Mouse (Mus musculus): ENCODE results near the gene Gng10.

Gng10 gene

GRCm38 (mm10) chr4:59034918-59035785 is at the start of gene Gng10:
Gng10 (plus strand) TSS chr4:59035088.
- CTCF ChIA-PET = interaction anchor here (0.7 to 1.2 kb wide), 2 partner anchors 32 to 41 kb away, joined by 4 to 6 read pairs; partner anchors contain the start of gene Gm20503

DNA sequence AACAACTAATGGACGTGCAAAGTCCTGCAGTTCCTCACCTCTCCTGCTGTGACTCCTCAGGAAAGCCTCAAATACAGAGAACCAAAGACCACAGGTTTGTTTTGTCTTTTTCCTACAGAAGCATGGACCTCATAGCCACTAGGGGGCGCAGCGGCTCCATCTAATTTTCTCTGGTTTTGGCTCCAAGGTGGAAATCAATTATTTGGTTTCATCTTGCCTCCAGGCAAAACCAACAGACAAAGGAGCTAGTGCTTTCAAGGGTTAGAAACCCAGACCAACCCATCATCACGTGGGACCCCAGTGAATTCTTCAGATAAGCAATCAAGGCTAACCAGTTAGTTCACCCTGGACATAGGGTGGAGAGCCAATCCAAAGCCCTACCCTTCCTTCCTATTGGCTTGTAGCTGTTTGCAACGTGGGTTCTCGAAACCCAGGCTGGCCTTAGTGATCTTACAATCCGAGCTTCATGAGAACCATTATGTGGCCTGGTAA is 49.7 kb upstream of the Gng10 start:
- CTCF ChIA-PET = interaction anchor here (1.0 kb wide), 2 partner anchors 15 to 41 kb away, joined by 4 read pairs; partner anchors contain the start of gene Zkscan16

DNA sequence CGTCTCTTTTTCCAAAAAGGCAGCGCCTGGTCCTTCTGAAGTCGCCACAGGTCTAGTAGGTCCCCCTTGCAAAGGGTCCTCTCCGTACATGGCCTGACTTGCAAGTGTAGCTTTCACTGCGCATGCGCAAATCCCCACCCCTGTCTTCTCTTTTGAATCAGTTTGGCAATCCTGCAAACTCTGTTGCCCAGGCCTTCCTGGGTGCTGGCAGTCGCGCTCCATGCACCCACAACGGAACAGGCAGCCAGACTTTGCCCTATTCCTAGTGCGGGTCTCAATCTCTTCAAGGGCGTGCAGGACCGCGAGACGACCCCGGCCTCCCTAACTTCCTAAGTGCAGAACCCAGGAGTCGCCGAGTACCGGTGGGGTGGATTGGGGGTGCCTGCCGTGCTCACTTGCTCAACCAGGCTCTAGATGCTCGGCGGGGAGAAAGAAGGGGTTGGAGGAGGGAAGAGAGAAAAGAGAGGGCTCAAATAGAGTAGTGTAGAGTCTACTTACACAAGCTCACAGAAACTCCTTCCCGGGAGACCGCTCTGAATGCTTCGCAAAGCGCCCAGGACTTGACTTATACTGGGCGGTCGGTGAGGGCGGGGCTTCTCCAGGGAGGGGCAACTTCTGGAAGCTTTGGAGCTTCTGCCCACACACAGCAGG is 48.2 kb upstream of the Gng10 start, which contains the start of gene Ptgr1:
Ptgr1 (minus strand) TSS at position 580 of the 651 bp plus-strand sequence.
- CTCF ChIA-PET = interaction anchor here (0.6 to 0.7 kb wide), 2 partner anchors 10 to 334 kb away, joined by 3 to 4 read pairs; no protein-coding TSS in a partner anchor

DNA sequence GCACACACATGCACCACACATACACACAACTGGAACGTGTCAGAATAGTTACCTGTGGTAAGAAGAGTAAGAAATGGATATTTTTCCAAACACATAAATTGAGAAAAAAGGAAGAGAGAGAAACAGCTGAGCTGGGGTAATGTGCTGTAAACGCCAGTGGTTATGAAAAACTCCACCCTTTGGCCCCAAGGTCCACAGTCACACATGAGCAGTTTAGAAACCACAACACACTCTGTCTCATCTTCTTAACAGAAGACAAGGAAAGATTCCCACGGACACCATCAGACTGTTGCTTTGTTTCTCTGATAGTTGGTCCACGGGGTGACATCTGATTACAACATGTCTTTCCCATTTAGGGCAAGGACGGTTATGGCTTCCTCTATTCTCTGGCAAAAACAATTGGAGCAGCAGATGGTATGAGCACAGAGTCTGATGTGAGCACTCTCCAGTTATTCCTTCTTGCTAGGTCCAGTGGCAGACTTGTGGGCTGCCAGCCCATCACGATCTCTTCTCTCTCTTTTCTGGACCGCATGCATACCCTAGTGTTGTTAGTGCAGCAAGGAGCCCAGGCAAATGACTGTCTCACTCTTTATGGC is 45.5 kb upstream of the Gng10 start:
- CTCF ChIA-PET = no interaction called here

DNA sequence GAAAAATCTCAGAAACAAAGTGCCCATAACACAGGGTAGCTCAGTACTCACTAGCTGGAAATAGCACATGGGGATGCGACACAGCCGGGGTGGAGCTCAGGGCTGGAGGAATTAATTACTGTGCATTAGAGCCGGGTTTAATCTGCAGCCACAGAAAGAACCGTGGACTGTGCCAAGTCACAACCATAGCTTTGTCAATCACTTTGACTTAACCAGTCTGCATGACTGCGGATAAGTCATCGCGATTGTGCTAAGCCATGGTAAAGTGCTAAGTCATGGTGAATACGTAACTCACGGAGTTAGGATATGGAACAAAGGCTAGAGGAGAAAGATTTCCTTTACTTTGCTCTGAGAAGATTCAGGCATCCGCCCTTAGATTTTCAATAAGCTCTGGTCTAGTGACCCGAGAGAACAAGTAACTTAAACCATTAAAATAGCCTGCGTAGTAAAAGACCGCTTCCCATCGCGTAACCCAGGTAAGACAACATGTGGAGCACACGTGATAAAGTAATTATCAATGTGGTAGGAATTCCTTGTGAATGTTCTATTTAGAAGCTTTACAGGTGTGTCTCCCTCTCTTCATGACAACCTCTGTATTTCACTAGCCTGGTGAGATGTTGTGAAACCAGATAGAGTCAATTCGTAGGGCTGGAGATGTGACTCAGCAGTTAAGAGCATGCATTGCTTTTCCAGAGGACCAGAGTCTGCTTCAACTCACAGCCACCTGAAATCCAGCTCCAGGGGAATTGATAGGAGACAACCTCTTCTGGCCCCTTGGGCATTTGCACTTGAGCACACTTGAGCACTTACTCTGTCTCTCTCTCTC is 44.1 kb upstream of the Gng10 start:
- CTCF ChIA-PET = no interaction called here

DNA sequence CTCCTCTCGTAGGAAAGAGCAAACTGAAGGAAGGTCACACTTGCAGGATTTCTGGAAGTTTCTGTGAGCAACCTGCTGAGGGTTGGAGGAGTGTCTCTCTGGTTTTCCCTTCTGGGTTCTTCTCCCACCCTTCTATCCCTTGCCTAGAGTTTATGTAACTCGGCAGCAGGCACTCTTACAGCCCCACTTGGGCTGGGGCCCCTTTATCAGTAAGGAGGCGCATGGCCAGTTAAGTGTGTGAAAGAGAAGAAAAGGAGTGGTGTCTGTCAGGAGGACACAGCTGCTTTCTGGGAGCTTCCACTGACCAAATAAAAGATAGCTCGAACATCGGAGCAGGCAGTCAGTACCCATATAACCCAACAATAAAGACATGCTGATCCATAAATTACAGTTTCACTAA is 42.7 kb upstream of the Gng10 start:
- CTCF ChIA-PET = no interaction called here

DNA sequence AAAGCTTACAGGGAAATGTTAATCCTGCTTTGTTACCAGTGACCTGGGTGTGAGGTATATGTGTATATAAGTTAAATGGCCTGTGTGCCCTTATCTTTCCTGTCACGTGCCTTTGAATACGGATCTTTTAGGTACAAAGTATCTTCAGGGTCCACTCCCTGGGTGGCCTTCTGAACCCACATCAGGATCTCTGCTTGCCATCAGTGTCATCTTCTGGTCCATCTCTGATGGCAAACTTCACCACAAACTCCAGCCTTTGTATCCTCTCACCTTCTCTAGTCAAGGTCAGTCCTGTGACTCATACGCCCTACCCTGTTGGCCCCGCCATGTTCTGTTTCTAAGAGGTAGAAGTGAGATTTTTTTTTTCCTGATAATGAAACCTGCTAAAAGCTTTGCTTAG is 40.1 kb upstream of the Gng10 start, which contains the start of gene Dnajc25:
Dnajc25 (plus strand) TSS at position 301 of the 400 bp plus-strand sequence.
- CTCF ChIA-PET = no interaction called here

GRCm38 (mm10) chr4:58995251-58995693 is 39.6 kb upstream of the Gng10 start:
- CTCF ChIA-PET = no interaction called here

GRCm38 (mm10) chr4:58997081-58997480 is 37.8 kb upstream of the Gng10 start:
- CTCF ChIA-PET = interaction anchor here (0.6 kb wide), 1 partner anchor 10 kb away, joined by 4 read pairs; the partner anchor contains the start of gene Ptgr1

GRCm38 (mm10) chr4:58998688-58999087 is 36.2 kb upstream of the Gng10 start:
- CTCF ChIA-PET = interaction anchor here (0.7 to 0.9 kb wide), 2 partner anchors 22 to 501 kb away, joined by 3 read pairs; no protein-coding TSS in a partner anchor

- CTCF ChIA-PET = interaction anchor here (0.6 to 1.5 kb wide), 3 partner anchors 14 to 46 kb away, joined by 3 to 4 read pairs (median 4); no protein-coding TSS in a partner anchor
Observed at GRCm38 (mm10) chr4:58999686-59000085, 35.2 kb upstream of the Gng10 start.

DNA sequence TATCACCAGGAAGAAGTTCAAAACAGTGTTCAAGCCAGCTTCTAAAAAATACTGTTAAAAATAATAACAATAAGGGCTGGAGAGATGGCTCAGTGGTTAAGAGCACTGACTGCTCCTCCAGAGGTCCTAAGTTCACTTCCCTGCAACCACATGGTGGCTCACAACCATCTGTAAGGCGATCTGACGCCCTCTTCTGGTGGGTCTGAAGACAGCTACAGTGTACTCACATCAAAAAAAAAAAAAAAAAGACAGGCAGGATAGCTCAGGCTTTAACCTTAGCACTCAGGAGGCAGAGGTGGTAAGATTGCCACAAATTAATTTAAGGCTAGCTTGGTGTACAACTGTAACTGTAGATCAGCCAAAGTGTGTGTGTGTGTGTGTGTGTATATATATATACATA is 34.3 kb upstream of the Gng10 start:
- CTCF ChIA-PET = interaction anchor here (0.5 to 1.5 kb wide), 3 partner anchors 15 to 168 kb away, joined by 3 to 16 read pairs (median 4); no protein-coding TSS in a partner anchor

- CTCF ChIA-PET = interaction anchor here (1.4 kb wide), 1 partner anchor 32 kb away, joined by 4 read pairs; the partner anchor contains the start of gene Gng10
Observed at GRCm38 (mm10) chr4:59002948-59003805, 31.7 kb upstream of the Gng10 start, which contains the start of gene Gm20503. Gm20503 (plus strand) TSS chr4:59003210.

- CTCF ChIA-PET = interaction anchor here (1.4 kb wide), 1 partner anchor 31 kb away, joined by 4 read pairs; the partner anchor contains the start of gene Gng10
Observed at GRCm38 (mm10) chr4:59003806-59004200, 31.1 kb upstream of the Gng10 start.

- CTCF ChIA-PET = no interaction called here
Observed at GRCm38 (mm10) chr4:59006211-59006610, 28.7 kb upstream of the Gng10 start.

- CTCF ChIA-PET = no interaction called here
Observed at GRCm38 (mm10) chr4:59007016-59007415, 27.9 kb upstream of the Gng10 start.

- CTCF ChIA-PET = no interaction called here
Observed at GRCm38 (mm10) chr4:59007974-59008373, 26.9 kb upstream of the Gng10 start.

- CTCF ChIA-PET = no interaction called here
Observed at GRCm38 (mm10) chr4:59009186-59009585, 25.7 kb upstream of the Gng10 start.

DNA sequence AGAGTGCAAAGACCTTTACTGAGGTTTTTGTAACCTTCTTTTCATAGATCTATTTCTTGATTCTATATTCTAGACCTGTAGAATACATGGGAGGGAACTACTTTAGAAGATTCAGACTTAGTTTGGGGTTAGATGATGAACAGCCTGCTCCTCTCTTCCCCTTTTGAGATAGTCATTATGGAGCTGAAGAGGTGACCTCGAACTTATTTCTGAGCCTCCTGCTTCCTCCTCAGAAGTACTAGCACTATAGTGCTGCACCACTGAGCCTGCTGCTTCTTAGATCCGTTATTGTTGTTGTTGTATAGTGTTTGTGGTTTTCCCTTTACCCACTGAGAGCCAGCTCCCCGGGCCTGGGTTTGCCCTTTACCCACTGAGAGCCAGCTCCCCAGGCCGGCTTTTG is 25.2 kb upstream of the Gng10 start:
- CTCF ChIA-PET = no interaction called here

- CTCF ChIA-PET = no interaction called here
Observed at GRCm38 (mm10) chr4:59011446-59011845, 23.4 kb upstream of the Gng10 start.

Measured in spleen, embryonic (tissue).